Mouse (Mus musculus): ENCODE results near the gene Vav2.
A peak's percentile ranks its signal among the peaks of the same experiment; 100 is the strongest.

Vav2 gene

DNA sequence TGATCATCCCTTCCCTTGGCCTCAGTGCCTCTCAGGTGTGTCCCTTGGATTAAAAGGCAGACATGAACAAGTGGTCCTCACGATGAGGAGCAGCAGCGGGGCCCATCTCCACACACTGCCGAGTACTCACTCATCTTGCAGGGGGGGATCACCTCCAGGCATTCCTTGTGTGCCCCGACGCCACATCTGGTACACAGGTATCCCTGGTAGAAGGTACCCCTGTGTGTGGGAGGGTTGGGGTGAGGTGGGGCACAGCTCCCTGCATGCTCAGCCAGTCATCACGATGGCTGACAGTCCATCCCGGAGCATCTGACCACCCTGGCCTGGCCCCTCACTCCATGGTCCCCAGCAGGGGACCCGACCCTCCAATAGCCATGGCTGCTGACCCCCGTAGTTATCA is 145.1 kb downstream of the Vav2 start:
- DNase-seq (ENCODE audit: low read depth in 2 of 2, low spot score in 2 of 2): no peak

DNA sequence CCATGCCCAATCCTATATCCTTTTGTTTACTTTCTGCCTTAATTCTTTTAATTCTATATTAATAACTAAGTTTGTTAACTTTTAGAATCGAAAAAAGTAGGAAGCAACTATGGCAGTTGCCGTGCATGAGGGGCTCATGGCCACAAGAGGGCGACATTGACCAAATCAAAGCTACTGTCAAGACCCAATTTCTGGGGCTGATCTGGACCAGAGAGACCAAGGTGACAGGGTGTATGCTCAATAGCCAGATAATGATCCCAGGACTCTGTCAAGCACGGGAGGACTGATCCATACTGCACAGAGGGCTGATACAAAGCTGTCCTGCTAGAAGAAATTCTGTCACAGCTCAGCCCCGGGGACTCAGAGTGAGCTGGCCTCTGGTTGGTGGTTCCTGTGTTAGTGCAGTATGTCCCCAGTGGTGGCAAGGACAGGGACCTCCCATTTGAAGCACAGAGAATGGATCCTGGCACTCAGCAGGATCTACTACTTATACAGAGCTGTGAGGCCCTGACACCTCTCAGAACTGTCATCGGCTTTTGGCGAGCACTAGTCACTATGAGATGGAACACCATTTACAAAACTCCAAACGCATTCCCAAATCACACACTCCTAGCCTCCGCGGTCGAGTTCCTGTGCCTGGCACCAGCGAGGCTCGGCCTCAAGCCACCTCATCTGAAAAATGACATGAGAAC is 145.8 kb downstream of the Vav2 start:
- DNase-seq (ENCODE audit: low read depth in 2 of 2, low spot score in 2 of 2): peak; percentile 49 to 62

GRCm38 (mm10) chr2:27278859-27279258 is 148.0 kb downstream of the Vav2 start:
- DNase-seq (ENCODE audit: low read depth in 2 of 2, low spot score in 2 of 2): no peak

- DNase-seq (ENCODE audit: low read depth in 2 of 2, low spot score in 2 of 2): no peak
These were observed 158.5 kb downstream of the Vav2 start for GRCm38 (mm10) chr2:27268325-27268724.

DNA sequence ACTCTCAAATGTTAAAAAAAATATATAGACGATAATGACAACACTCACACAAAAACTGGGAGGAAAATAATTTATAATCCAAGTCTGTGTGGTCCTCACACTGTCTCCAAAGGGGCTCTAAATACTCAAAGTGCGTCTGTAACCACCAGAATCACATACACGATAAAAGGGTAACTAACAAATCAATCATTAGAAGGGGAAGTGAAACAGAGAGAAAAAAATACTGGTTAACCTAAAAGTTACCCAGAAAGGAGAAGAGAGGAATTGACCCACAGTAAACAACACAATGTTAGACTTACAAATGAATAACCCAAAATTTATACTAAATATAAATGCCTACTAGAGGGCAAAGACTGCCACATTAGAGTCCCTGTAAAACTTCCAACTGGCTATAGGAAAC is 161.0 kb downstream of the Vav2 start:
- DNase-seq (ENCODE audit: low read depth in 2 of 2, low spot score in 2 of 2): no peak

- DNase-seq (ENCODE audit: low read depth in 2 of 2, low spot score in 2 of 2): no peak
These were observed 163.8 kb downstream of the Vav2 start for GRCm38 (mm10) chr2:27262984-27263383.

DNA sequence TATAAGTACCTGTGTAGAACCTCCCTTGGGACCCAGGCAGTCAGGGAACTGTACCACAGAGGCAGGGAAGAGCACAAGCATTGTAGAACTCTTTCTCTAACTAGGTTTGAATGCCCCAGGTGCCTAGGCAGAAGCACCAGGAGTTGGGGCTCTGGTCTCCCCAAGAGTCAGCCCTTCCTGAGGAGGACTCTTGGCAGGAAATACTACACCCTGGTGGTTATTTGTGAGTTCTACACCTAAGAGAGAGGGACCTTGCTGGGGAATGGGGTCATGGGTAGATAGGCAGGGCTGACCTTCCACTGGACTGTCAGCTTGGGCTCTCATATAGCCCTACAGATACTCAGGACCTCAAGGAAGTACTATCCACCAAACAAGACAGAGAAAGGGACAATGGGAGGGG is 175.4 kb downstream of the Vav2 start:
- no peak for DNase-seq (ENCODE audit: low read depth in 2 of 2, low spot score in 2 of 2)

DNA sequence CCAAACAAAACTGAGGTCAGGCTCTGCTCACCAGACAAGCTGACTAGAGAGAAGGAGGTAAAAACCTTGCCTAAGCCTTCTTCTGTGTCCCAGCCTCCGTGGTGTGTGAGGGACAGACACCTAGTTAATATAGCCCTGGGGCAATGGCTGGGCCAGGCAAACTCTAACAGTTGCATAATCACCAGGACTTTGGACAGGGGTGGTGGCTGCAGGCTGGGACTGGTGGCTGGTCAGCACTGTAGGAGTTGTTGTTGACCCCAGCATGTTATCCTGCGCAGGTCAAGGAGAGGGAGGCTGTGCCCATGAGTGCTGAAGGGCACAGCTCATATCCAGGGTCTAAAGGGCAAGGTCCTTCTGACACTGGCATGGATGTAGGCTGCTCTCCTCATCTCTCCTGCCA is 178.6 kb downstream of the Vav2 start, which contains the start of gene Sardh:
Gene Sardh, minus strand, starts transcription at position 127 of the 400 bp plus-strand sequence.
- no peak for DNase-seq (ENCODE audit: low read depth in 2 of 2, low spot score in 2 of 2)

GRCm38 (mm10) chr2:27247487-27247863 is 179.4 kb downstream of the Vav2 start:
- DNase-seq (ENCODE audit: low read depth in 2 of 2, low spot score in 2 of 2): no peak

GRCm38 (mm10) chr2:27246712-27247486 is 179.9 kb downstream of the Vav2 start:
- no peak for DNase-seq (ENCODE audit: low read depth in 2 of 2, low spot score in 2 of 2)

DNA sequence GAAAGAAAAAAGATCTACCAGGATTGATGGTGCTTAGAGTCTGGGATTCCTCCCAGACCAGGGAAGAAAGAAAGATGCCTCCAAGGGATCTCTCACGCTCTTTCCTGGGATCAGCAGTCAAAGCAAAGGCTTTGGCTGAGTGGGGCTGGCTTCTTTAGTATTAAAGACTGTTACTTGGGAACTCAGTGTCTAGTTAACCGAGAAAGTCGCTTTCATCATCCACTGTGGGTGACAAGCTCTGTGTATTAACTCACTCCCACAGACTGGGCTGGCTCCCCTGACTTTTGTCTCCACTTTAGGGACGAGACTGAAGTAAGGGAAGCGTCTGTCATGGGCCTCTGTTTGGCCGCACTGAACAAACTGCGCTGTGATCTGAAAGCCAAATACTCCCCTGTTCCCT is 180.9 kb downstream of the Vav2 start:
- no peak for DNase-seq (ENCODE audit: low read depth in 2 of 2, low spot score in 2 of 2)

DNA sequence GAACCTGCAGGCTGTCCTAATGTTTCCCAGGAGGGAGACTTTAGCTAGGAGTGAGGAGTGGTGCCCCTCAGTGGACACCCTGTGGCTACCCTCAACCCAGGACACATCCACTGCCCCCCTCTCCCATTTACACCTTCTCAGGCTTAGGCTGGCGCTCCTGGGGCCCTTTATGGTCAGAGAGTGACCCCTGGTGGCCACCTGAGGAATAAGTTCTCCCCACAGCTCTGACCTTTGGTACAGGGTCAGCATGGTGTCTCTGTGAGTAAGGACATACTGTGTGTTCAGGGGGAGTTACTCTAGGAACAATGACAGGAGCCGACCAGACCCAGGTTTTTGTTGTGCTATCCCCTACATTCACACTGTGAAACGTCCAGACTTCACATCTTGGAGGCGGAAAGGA is 189.5 kb downstream of the Vav2 start:
- DNase-seq (ENCODE audit: low read depth in 2 of 2, low spot score in 2 of 2): peak; percentile 39 to 55

GRCm38 (mm10) chr2:27235729-27236128 is 191.1 kb downstream of the Vav2 start:
- peak in 1 of 2 experiments; percentile 14 for DNase-seq (ENCODE audit: low read depth in 2 of 2, low spot score in 2 of 2)

DNA sequence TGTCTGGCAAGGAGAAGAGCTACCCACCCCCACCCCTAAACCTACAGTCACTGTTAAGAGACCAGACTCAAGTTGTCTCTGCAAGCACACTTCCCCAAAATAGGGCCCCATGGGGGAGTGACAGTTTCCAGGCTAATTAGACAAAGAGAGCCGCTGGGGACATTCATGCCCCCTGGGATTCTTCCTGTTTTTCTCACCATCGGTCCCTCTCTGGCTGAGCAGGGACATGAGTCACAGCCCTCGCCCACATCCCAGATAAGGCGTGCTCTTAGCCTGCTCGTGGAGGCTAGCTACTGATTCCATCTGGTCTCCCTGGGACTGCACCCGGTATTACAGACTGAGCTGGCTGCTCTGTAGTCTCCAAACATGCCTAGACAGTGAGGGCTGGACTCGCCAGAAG is 194.5 kb downstream of the Vav2 start:
- DNase-seq (ENCODE audit: low read depth in 2 of 2, low spot score in 2 of 2): no peak

DNA sequence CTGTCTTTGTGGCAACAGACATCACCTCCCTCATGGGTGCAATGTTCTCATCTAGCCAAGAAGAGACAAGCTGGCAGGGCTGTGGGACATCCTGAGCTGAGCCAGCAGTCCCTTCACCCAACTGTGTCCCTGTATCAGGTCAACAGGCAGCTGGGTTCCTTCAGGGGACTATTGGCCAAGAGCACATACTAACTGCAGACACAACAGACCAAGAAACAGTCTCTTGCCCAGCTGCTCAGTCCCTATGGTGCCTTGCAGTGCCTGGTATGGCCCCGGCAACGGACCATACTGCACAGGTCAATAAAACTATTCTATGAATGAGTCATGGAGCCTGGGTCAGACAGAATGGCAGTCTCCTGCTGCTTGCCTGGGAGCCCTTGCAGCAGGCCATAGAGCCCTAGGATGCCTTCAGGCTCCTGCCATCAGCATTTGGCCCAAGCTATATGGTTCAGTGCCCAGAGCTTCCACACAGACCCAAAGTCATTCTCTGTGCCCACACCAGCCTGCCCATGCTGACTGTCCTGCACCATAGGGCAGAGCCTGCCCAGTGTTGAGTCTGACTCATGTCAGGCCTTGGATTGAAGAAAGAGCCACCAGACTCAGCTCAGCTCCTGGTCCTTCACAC is 197.2 kb downstream of the Vav2 start:
- DNase-seq (ENCODE audit: low read depth in 2 of 2, low spot score in 2 of 2): no peak

DNA sequence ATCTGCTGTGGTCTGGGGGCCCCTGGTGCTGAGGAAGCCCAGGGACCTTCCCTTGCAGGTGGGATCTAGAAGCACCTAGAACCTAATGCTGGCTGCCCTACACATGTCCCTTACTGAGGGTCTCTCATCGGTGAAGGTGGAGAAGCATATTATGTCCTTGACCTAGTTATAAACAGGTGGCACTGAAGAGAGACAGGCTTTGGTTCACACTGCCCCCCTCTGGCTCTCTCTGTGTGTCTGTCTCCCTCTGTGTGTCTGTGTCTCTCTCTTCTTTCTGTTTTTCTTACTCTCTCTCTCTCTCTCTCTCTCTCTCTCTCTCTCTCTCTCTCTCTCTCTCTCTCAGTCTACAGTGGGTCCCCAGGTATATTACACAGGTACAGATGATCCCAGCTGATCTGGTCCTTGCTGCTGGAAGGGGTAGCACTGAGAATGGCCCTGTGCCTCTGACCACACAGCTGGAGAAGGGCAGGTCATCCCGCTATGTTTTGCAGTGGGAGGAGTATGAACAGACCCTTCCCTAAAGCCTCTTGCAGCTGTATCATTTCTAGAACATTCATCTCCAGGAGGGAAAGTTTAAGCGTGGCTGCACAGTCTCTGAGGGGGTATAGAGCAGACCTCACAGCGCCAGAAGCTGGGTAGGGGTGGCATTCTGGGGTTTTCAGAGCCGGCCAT is 197.9 kb downstream of the Vav2 start:
- DNase-seq (ENCODE audit: low read depth in 2 of 2, low spot score in 2 of 2): no peak

- DNase-seq (ENCODE audit: low read depth in 2 of 2, low spot score in 2 of 2): no peak
These were observed 200.3 kb downstream of the Vav2 start for GRCm38 (mm10) chr2:27226572-27226971.

DNA sequence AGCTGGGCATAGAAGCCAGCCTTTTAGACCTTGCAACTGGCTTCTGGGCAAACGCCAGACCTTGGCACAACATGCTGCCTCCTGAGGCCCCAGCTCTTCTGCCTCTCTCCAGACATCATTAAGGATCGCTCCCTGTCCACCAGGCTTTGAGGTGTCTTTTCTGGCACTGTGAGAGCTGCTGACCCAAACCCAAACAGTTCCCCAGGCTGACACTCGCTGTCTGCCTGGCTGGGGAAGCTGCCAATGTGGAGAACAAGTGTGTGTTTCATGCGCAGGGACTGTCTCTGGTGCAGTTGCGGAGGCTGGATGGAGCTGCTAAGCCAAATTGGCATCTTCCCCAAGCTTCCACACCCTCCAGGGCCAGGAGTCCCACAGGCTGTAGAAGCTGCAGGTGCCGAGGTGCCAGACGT is 203.8 kb downstream of the Vav2 start:
- no peak for DNase-seq (ENCODE audit: low read depth in 2 of 2, low spot score in 2 of 2)

DNA sequence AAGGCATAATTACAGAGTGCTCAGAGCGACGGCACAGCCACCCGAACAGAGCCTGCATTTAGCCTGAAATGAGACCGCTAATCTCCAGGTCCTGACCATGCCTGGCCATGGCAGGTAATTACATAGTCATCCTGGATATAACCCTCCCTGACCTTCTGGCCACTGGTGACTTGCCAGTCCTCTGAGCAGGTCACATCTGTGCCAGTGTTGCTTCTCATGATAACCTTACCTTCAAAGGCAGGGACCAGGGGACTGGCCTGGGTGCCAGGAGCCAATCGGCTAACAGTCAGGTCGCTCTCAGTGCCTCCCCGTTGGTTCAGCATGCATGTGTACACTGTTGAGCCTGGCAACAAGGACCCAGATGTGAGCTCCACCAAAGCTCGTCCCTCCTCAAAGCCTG is 208.3 kb downstream of the Vav2 start:
- no peak for DNase-seq (ENCODE audit: low read depth in 2 of 2, low spot score in 2 of 2)

DNA sequence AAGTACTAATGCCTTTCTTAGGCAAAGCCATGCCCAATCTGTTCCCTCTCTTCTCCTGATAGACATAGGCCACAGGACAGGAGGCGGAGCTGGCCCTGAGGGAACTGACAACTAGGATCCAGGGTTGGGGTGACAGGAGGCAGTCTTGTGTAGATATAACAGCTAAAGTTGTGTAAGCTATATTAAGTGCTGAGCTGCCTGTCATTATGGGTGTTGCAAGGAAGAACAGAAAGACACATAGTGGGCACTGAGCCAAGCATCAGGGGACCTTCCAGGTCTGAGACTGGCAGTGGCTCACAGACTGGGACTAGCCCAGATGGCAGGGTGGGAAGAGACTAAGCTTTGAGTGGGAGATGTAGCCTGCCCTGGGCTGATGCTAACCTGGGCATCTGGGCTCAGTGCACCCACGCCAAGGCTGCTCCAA is 208.7 kb downstream of the Vav2 start:
- DNase-seq (ENCODE audit: low read depth in 2 of 2, low spot score in 2 of 2): no peak

DNA sequence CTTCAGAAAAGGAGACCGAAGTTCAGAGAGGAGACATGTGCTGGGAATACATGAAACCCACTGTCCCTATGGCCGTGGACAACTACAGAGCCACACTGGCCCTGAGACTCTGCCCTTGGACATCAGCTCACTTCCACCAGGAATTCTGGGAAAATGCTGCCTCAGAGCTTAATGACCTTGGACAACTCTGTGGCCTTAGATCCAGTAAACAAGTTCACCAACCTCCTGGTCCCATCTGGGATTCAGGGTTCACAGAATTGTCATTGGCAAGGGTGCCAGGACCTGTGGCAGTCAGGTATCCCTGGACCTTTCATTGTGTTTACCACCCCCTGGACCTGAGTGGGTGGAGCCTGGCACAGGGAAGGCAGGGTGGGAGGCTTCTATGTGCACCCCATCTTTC is 211.3 kb downstream of the Vav2 start:
- no peak for DNase-seq (ENCODE audit: low read depth in 2 of 2, low spot score in 2 of 2)
